Mouse (Mus musculus): ENCODE data around the gene Zfp933. TPM values are rescaled to one million over a fixed set of nuclear protein-coding genes. Genes with fewer than 3 reads are reported as not detected.

Zfp933 gene
- total RNA-seq, 2 experiments from 2014 or later = 7.8 to 9.0 TPM

Other genes starting within 250 kb of the Zfp933 start
- under 1 TPM; 0.57 to 0.64 TPM for gene Zfp979, start 205.9 kb downstream of the Zfp933 start, total RNA-seq (2021)
- under 1 TPM in 1 of 2 experiments, not detected in 1; 0.07 TPM for gene Zfp534, start 145.8 kb downstream of the Zfp933 start, total RNA-seq (2021)
- gene Zfp984, start 38.6 kb downstream of the Zfp933 start, total RNA-seq (2021) = 1 to 10 TPM; 1.2 to 1.3 TPM
- gene Miip, start 20.4 kb upstream of the Zfp933 start, total RNA-seq (2021) = 1 to 10 TPM; 4.5 to 6.1 TPM
- gene Fv1, start 20.6 kb upstream of the Zfp933 start, total RNA-seq (2021) = 1 to 10 TPM; 5.5 to 7.0 TPM
- gene Mfn2, start 56.3 kb upstream of the Zfp933 start, total RNA-seq (2021) = 100 to 1,000 TPM; 403 to 443 TPM
- gene Plod1, start 88.4 kb upstream of the Zfp933 start, total RNA-seq (2021) = 10 to 100 TPM; 16.0 to 17.2 TPM
- gene 2510039O18Rik, start 92.5 kb upstream of the Zfp933 start, total RNA-seq (2021) = 10 to 100 TPM; 19.2 to 19.8 TPM
- gene Nppb, start 137.4 kb upstream of the Zfp933 start, total RNA-seq (2021) = not detected
- gene Nppa, start 152.4 kb upstream of the Zfp933 start, total RNA-seq (2021) = not detected
- 1 to 10 TPM; 4.8 to 4.9 TPM for gene Clcn6, start 190.5 kb upstream of the Zfp933 start, total RNA-seq (2021)
- 1 to 10 TPM; 8.9 to 9.3 TPM for gene Mthfr, start 190.7 kb upstream of the Zfp933 start, total RNA-seq (2021)
- 10 to 100 TPM in 1 of 2 experiments, 1 to 10 TPM in 1; 9.3 to 12.8 TPM for gene Agtrap, start 239.7 kb upstream of the Zfp933 start, total RNA-seq (2021)